Mouse (Mus musculus) spleen, embryonic (tissue): ENCODE data around the gene Atxn2.

ENCODE experiments used
- CTCF ChIA-PET: fragments of 350-600 bp; sonication (Branson Sonifier 250); formaldehyde crosslinking; loops from one replicate; lab custom pipeline; 2022; lab: Charles Lee

Atxn2 gene

GRCm38 (mm10) chr5:121710851-121711173 lies 325 bp upstream of the Atxn2 start:
- CTCF ChIA-PET = interaction anchor here (0.9 kb wide), 1 partner anchor 36 kb away, joined by 3 read pairs; no protein-coding TSS in a partner anchor

- CTCF ChIA-PET = no interaction called here
These were observed 743 bp downstream of the Atxn2 start for GRCm38 (mm10) chr5:121711928-121712231.

- CTCF ChIA-PET = no interaction called here
These were observed 1.2 kb downstream of the Atxn2 start for GRCm38 (mm10) chr5:121712232-121712933.

- CTCF ChIA-PET = no interaction called here
These were observed 1.9 kb downstream of the Atxn2 start for GRCm38 (mm10) chr5:121712934-121713538.

GRCm38 (mm10) chr5:121714331-121714730 lies 3.2 kb downstream of the Atxn2 start:
- CTCF ChIA-PET = no interaction called here

- CTCF ChIA-PET = no interaction called here
These were observed 3.8 kb downstream of the Atxn2 start for GRCm38 (mm10) chr5:121714928-121715327.

GRCm38 (mm10) chr5:121718462-121718861 lies 7.3 kb downstream of the Atxn2 start:
- CTCF ChIA-PET = interaction anchor here (0.6 kb wide), 1 partner anchor 11 kb away, joined by 3 read pairs; no protein-coding TSS in a partner anchor

GRCm38 (mm10) chr5:121720888-121721585 lies 9.9 kb downstream of the Atxn2 start:
- CTCF ChIA-PET = no interaction called here

- CTCF ChIA-PET = no interaction called here
These were observed 10.7 kb downstream of the Atxn2 start for GRCm38 (mm10) chr5:121721841-121722240.

- CTCF ChIA-PET = no interaction called here
These were observed 13.5 kb downstream of the Atxn2 start for GRCm38 (mm10) chr5:121724678-121725077.

- CTCF ChIA-PET = no interaction called here
These were observed 18.9 kb downstream of the Atxn2 start for GRCm38 (mm10) chr5:121730057-121730456.

GRCm38 (mm10) chr5:121736641-121737040 lies 25.5 kb downstream of the Atxn2 start:
- CTCF ChIA-PET = no interaction called here

- CTCF ChIA-PET = interaction anchor here (0.7 kb wide), 1 partner anchor 28 kb away, joined by 3 read pairs; no protein-coding TSS in a partner anchor
These were observed 27.0 kb downstream of the Atxn2 start for GRCm38 (mm10) chr5:121738162-121738561.

GRCm38 (mm10) chr5:121738576-121739191 lies 27.5 kb downstream of the Atxn2 start:
- CTCF ChIA-PET = no interaction called here

GRCm38 (mm10) chr5:121740516-121740915 lies 29.4 kb downstream of the Atxn2 start:
- CTCF ChIA-PET = no interaction called here

GRCm38 (mm10) chr5:121742915-121743314 lies 31.8 kb downstream of the Atxn2 start:
- CTCF ChIA-PET = interaction anchor here (0.6 kb wide), 1 partner anchor 108 kb away, joined by 3 read pairs; no protein-coding TSS in a partner anchor

- CTCF ChIA-PET = interaction anchor here (0.6 to 0.7 kb wide), 3 partner anchors 9 to 957 kb away, joined by 3 to 7 read pairs (median 3); no protein-coding TSS in a partner anchor
These were observed 36.9 kb downstream of the Atxn2 start for GRCm38 (mm10) chr5:121747884-121748594.

- CTCF ChIA-PET = no interaction called here
These were observed 38.5 kb downstream of the Atxn2 start for GRCm38 (mm10) chr5:121749633-121750032.

GRCm38 (mm10) chr5:121757900-121758299 lies 46.8 kb downstream of the Atxn2 start:
- CTCF ChIA-PET = no interaction called here

GRCm38 (mm10) chr5:121758341-121758740 lies 47.2 kb downstream of the Atxn2 start:
- CTCF ChIA-PET = no interaction called here

GRCm38 (mm10) chr5:121759921-121760320 lies 48.8 kb downstream of the Atxn2 start:
- CTCF ChIA-PET = no interaction called here

GRCm38 (mm10) chr5:121761459-121761858 lies 50.3 kb downstream of the Atxn2 start:
- CTCF ChIA-PET = no interaction called here
